Mouse (Mus musculus) thymus, postnatal 25 days (tissue): ENCODE results near the gene Prrc2b.

Source experiments
- DNase-seq: peaks from one replicate; pipeline ENCODE4 v3.0.0; 2022

Gene Prrc2b

DNA sequence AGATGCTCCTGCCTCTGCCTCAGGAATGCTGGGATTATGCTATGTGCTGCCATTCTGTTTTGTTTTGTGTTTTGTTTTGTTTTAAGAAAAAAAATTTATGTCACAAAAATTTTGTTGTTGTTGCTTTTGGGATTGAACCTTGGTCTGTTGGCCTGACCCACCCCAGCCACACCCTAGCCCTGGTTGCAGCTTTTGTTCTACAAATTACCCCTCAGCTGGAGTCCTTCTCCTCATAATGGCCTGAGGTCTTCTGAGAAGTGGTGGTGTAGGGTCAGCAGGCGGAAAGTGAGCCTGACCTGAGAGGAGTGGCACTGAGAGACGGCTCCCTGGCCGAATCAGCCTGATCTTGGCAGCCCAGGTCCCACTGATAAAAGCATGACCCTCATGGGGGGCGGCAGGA lies 11.8 kb downstream of the Prrc2b start:
- no peak for DNase-seq

DNA sequence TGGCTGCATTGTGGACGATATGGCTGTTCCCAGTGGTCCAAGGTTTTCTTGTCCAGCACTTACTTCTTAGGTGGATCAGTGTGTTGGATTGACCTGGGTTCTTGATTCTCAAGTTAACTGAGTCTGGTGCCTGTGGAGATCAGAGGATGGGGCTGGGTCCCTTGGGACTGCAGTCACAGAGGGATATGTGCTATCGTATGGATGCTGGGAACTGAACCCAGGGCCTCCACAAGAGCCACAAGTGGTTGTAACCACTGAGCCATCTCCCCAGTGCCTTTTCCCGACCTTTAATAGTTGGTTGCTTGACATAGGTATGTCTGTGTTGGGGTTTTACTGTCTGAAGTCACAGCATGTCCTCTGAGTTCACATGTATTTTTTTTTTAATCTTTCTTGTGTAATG lies 12.2 kb downstream of the Prrc2b start:
- no peak for DNase-seq

DNA sequence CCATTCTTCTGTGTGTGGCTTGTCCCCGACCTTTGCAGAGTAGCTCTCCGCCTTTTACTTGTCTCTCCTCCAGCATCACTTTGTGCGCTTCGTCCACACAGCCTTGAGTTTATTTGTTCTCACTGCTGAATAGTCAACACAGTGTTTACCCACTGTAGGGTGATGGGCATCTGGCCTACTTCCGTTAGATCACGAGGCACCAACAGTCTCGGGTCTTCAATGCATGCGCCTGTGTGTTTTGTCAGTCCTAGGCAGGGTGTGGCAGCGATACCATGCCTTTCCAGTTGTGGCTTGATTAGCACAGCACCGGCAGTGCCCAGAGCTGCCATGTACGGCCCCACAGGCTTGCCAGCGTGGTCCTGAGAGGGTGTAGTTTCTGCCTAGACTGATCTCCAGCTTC lies 13.6 kb downstream of the Prrc2b start:
- no peak for DNase-seq

DNA sequence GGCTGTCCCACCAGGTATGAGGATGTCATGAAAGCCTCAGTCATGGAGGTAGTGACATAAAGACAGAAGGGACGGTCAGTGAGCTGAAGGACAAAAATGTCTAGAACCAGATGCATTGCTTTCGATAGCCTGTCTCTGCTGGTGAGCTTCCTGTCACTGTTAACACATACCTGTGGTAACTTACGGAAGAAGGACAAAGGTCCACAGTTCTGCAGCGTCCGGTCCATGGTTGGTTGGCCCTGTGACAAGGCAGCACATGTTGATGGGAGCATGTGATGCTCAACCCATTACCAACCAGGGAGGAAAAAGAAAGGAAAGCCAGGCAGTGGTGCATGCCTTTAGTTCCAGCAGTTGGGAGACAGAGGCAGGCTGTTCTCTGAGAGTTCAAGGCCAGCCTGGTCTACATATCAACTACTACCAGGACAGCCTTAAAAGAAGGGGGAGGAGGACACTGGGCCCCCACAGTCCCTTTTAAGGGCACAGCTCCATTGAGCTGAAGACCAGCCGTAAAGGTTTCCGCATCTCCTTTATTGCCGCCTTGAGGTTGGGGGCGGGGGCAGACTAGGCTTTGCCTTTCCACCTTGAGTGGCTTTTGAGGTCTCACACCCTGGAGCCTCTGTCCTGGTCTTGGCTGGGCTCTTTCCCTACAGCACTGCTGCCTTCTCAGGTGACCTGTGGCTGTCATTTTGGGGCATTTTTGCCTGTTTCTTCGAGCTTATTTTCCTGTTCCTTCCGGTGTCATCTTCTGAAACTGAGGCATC lies 14.3 kb downstream of the Prrc2b start:
- no peak for DNase-seq

DNA sequence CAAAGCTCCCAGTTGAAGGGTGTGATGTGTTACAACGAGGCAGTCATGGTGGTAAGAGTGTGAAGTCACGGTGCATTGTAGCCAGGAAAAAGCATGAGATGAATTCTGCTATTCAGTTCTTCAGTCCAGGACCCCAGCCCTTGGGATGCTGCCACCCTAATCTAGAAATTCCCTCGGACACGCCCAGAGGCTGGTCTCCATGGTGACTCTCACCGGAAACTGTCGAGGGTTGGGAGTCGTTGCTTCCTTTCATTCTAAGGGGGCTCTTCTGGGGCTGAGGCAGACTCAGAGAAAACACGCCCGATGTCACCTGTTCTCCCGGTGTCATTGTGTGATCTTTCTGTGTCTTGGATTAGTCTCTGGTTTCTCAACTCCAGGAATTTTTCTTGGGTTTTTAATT lies 15.7 kb downstream of the Prrc2b start:
- DNase-seq, result peak; percentile 60

DNA sequence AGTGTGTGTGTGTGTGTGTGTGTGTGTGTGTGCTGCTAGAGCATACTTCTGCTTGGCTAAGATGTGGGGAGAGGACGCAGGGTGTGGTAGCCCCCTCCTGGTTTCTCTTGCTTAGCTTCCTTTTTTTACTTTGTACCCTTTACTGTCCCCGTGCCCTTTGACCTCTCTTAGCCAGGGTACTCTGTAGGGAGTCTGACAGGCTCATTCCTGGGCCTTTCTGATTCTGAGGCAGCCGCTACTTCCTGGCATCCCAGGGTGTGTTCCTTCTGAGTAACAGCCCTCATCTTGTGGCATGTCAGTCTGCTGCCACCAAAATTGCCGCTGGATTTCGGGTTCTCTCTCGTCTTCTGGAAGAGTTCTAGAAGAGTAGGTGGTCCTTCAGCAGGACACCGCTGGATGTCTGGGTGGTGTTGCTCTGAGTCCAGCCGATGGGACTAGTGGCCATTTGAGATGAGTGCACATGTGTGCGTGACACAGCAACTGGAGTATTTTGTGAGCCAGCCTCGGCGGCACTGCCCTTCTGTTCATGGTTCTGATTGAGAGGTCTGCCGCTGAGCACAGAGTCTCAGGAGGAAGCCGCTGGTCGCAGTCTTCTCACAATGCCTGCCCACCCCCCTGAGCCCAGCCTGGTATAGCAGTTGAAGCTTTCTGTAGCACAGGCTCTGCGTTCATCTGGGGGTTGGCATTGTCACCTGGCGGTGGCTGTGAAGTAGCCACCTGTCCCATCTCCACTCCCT lies 16.3 kb downstream of the Prrc2b start:
- DNase-seq, result peak; percentile 67

DNA sequence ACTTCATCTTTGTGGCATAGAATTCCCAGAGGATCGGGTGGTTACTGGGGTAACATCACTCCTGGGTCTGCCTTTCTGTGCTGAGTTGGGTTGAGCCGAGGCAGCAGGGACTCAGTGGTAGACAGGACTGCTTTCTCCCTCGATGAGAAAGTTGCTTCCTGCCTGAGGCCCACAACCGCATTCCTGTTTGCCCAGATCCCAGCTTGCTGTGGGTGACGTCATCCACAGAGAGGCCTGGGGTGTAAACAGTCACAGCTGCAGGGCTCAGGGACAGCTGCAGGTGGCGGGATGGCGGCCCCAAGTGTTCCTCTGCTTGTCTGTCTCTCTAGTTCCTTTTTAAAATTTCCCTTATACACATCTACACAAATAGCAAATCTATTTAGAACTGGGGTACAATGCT lies 16.9 kb downstream of the Prrc2b start:
- peak; percentile 87 for DNase-seq

DNA sequence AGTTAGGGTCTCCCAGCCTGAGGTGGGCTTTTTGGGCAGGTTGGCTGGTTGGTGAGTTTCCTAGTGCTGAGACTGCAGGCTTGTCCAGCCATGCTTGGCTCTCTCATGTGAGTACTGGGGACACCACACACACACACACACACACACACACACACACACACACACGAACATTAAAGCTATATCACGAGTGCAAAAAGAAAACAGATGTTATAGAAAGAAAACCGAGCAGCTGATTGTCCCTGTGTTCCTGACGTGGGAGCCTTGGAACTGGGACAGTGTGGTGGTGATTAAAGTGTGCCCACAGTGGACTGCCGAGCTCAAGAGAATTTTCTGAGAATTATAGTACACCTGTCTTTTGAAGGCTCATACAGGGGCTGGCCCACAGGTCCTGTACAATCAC lies 18.4 kb downstream of the Prrc2b start:
- no peak for DNase-seq

DNA sequence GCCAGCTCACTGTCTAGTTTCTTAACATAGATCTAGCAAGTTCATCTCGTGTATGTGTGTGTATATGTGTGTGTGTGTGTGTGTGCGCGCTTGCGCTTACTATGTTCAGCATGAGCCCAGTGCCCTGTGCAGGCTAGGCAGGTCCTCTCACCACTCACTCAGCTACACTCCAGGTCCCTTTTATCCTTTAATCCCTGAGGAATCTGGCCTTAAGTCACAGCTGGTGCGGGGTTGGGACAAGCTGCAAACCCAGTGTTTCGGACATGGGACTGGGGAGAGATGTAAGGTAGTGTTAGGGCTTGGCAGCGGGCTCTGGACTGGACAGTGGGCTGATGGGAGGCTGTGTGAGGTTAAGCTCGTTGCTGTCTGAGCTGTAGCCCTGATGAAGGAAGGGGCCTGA lies 19.1 kb downstream of the Prrc2b start:
- DNase-seq, result no peak

DNA sequence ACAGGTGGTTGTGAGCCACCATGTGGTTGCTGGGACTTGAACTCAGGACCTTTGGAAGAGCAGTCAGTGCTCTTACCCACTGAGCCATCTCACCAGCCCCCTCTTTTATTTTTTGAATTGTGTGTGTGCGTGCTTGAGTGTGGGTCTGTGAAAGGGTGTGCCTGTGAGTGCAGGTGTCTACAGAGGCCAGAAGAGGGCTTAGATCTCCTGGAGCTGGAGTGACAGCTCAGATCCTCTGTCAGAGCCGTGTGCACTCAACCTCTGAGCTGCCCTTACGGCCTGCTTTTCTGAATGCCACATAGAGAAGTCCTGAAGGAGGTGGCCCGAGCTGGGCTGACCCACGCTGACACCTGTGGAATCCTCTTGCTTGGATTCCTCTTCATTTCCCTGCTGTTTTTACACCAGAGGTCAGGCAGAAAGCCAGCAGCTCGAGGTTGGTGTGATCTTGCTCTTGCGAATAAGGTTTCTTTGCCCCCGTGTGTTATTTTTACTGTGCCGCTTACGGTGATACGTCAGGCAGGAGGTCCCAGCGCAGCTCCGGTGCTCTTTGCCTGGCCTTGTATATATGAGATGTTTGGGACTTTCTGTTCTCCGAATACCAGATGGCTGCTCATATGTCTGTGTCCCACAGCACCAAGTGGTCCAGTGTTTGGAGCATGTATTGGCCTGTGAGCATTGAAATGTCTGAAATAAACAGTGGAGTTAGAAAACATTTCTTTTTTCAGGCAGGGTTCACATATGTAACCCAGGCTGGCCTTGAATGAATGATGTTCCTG lies 21.0 kb downstream of the Prrc2b start:
- DNase-seq, result no peak

DNA sequence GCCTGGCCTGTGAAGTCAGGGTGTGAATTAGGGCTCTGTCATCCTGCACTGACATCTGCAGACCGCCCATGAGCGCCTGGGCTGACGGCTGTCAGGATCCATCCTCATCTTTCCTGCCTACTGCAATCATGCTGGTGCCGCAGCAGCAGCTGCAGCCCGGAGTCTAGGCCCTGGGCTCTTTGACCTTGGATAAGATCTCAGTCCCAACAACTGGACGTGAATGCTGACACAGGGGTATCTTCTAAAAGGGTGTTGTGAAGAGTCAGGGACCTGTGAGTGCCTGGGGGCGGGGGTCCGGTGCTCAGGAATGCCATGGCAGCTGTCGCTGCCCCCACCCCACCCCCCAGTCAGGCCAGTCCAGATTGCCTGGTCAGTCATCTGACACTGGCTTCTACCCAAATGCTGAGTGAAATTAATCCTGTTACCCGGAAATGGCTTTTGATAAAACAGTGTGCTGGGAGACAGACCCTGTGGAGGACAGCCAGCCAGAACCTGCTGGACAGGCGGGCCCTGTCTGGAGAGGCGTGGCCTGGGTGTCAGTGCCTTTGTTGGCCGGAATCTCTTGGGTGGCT lies 23.4 kb downstream of the Prrc2b start:
- DNase-seq, result no peak

DNA sequence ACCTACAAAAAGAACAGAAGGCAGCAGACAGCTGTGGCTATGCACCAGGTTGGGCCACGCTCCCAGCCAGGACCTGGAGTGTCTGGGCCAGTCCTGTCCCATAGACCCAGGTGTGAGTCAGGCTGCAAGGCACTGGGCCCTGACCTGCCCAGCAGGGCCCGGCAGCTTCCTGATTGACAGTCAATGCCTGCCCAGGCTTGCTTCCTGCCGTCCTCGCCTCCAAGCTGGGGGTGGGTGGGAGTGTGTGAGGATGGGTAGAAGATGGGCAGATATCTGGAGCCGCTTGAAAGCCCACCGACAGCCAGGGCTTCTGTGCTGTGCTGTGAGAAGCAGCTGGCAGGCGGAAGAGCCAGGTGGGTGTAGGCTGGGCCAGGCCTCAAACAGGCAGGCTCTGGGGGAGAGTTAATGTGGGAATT lies 24.2 kb downstream of the Prrc2b start:
- DNase-seq, result peak; percentile 60

DNA sequence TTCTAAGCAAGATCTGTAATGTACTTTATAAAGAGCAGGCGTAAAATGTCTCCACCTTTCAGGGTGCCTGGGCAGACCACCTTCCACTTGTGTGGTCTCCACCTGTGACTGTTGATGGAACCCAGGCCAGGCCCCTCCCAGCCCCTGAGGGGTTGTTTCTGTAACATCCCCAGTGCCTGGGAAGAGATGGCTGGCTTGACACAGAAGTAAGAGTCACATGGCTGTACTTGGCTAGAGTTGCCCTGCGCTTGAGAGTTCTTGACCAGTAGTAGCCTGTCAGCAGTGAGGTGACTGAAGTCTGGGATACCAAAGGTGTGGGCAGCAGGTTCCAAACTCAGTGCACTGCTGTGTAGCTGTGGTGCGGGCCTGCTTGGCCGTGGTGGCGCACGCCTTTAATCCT lies 24.6 kb downstream of the Prrc2b start:
- no peak for DNase-seq

DNA sequence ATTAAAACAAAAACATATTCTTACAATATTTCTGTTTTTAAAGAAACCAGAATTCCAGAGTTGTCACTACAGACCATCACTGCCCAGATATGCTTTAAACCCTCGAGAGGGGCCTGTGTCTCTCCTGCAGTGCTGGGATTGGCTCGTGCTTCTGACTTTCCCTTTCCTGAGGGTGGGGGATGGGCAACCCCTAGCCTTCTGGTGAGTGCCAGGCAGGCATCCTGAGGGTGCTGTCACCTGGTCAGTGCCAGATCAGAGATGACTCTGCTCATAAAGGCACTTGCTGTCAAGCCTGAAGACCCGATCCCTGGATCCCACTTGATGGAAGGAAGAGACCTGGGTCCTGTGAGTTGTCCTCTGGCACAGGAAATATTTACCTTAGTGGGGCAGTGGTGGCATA lies 26.0 kb downstream of the Prrc2b start:
- DNase-seq, result no peak

DNA sequence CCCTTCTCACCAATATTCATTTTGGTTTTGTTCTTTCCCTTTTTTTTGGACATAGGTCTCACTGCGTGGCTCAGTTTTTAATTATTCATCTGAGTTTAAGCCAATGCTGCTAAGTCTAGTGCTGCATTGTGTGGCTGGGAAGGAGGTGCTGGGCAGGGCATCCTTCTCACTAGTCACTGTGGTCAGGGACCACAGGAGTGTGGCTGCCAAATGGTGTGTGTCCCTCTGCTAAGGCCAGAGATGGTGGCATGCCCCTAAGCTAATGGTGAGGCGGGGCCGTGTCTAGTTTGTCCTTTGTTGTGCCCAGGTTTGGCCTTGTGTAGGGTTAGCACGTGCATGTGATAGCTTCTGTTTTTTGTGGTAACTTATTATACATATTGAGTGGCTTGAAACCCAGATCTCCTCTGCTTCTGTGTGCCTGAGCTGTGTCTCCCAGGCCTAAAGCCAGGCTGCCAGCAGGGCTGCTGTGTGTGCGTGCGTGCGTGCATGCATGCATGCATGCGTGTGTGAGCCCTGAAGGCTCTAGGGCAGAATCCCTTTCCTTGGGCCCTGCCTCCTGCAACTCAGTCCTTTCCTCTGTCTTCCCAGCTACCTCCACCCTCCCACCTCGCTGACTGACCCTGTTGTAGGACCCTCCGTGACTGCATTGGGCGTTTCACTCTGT lies 26.6 kb downstream of the Prrc2b start:
- DNase-seq, result no peak

DNA sequence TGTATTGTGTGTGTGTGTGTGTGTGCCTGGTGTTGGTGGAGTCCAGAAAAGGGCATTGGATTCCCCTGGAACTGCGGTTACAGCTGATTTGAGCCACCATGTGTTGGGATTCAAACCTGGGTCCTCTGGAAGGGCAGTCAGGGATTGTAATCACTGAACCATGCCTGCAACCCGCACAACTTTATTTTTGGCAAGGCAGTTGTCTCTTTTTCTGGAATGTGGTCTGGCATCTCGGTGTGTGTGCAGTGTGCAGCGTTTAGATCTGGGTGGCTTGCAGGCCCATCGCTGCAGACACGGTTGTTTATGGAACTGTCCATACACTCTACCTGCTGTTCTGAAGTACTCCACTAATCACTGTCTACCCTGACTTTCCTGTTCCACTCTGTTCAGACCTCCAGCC lies 28.5 kb downstream of the Prrc2b start:
- DNase-seq, result no peak

DNA sequence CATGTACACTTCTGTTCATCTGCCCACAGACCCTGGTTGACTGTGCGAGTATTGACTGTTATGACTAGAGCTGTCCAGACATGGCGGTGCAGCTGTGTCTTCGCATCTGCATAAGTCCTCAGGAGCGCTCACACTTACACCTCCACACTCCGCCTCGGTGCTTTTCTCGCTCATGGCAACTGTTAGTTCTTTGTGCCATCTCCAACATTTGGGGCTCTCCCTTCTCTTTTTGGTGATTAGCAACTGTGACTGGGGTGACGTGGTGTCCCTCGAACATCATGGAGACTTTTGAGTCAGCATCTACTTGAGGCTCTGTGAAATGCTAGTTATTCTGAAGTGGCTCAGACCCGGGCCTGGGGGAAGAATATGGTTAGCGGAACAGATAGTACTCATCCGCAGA lies 29.2 kb downstream of the Prrc2b start:
- DNase-seq, result no peak

DNA sequence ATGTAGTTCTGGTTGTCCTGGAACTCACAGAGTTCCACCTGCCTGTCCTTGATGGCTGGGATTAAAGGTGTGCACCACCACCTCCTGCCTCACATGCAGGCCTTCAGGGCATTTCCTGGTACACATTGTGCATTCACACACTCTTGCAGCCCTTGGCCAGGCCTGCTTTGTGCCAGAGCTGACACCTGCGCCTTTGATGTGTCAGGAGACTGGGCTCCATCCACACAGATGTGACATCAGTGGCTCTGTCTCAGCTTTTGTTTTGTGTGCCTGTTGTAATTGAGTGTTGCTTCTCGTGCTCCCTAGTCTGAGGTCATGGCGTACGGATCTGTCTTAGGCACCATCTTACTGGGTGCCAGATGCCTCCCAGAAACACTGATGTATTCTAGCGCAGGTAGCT lies 30.5 kb downstream of the Prrc2b start:
- peak; percentile 76 for DNase-seq

DNA sequence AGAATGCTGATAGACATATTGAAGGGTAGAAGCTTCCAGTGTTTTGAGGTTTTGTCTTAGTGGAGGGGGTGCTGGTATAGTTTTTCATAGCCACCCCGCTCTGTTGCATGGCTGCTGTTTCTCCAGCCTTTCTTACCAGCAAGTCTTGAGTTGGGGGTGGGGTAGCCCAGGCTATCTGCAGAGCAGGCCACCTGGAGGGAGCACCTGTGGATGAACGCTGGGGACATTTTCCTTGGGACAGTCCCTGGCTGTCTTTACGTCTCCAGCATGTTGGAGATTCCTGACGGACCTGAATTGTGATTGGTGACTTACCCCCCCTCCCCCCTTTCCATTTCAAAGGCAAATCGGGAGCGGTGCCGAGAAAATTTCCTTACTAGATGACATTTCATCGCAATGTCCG lies 31.2 kb downstream of the Prrc2b start:
- no peak for DNase-seq

DNA sequence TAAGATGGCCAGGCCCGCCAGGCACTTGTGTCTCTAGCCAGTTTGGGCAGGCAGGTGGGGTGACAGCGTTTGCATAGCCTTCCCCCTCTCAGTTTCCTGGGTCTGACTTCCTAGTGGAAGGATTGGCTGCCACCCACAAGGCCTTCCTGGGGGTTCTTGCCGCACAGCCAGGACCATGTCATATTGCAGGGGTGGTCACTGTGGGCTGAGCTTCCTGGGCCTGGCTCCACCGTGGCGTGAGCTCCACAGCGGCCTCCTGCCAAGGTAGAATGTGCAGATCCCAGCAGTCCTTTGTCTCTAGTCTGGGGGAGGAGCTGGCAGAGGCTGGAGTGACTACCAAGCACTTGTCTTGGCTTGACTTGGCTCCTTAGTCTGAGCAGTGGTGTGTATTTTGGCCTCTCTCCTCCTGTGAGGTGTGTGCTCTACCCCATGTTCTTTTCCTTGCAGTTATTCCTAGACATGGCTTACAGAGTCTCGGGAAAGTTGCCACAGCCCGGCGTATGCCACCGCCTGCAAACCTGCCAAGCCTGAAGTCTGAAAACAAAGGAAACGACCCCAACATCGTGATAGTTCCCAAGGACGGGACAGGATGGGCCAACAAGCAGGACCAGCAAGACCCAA lies 31.9 kb downstream of the Prrc2b start:
- DNase-seq, result no peak

DNA sequence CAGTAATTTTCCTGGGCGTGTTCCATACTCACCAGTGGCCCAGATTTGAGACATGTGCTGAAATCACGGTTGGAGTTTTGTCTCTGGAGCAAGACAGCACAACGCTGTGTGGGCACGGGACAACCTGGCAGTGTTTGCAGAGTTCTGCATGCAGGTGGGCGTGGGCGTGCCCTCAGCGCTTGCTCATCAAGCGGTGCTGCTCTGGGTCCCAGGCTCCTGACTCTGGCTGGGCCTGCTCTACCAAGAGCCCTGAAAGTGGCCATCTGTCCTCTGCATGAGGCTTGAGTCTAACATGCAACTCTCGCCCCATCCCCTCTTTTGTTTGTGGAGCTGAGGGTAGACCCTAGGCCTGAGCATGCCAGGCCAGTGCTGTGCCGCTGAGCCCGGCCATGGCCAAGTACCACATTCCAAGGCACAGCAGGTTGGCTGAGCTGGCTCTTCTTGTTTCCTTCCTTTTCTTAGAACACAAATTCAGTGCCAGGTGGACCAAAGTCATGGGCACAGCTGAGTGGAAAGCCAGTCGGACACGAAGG lies 36.2 kb downstream of the Prrc2b start:
- no peak for DNase-seq

DNA sequence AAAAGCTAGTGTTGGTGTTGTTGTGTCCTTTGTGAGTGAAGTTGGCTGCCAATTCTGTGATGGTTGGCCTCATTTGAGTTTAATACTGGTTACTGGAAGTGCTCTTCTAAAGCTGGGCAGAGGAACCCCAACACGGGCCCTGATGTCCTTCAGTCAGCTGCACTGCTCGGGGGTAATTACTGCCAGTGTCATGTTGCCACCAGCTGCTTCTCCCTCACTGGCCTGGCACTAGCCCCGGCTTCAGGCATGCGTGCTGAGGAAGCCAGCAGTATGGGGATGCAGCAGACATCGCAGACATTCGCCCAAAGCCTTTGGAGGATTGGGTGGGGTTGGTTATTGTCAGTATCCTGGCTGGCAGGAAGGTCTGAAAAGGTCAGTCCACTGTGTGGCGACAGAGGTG lies 36.8 kb downstream of the Prrc2b start:
- no peak for DNase-seq
